Mouse (Mus musculus) ES-Bruce4 (cell line): ENCODE measurements at regions not wholly inside any gene's neighbourhood (a gene's known extent, or its start where the extent isn't known, plus 50 kb on each side); places are given as distances from the start of the nearest gene placed in this dataset.

Source experiments
- CTCF ChIP-seq: IDR thresholded peaks from one replicate; pipeline ENCODE4 v1.8.1; 2011; ENCODE audit warnings: low read depth, low read length
- POLR2A ChIP-seq: IDR thresholded peaks from one replicate; pipeline ENCODE4 v1.8.1; 2011; ENCODE audit warnings: low read length; ENCODE audit not compliant: insufficient read depth

- TF ChIP-seq CTCF (no peak), POLR2A (no peak)
These were observed 77.4 kb downstream of the Kcnrg start for GRCm38 (mm10) chr14:61684473-61685230.
